Mouse (Mus musculus) liver, embryonic 14.5 days (tissue): ENCODE measurements around the gene Tcte2.

Experiments used
- CTCF ChIP-seq: IDR thresholded peaks from 2 replicates; pipeline ENCODE4 v1.5.1; 2016; ENCODE audit warnings: antibody characterized with exemption, low read depth, control low read depth
- EP300 ChIP-seq: IDR thresholded peaks from 2 replicates; pipeline ENCODE4 v1.6.1; 2016; ENCODE audit warnings: antibody characterized with exemption, low read depth

- TF ChIP-seq CTCF, result no peak
- TF ChIP-seq EP300, result no peak
These were observed 92.4 kb downstream of the Tcte2 start for GRCm38 (mm10) chr17:13669206-13669605.
